Mouse (Mus musculus) lung, embryonic 16.5 days (tissue): ENCODE results near the gene Fuca1. TPM values are rescaled to one million over a fixed set of nuclear protein-coding genes. Genes with fewer than 3 reads are reported as not detected.

Experiments used
- ATAC-seq: fragments of 200-750 bp; cut with Nextera tagmentation; 2 replicates; pipeline ENCODE4 v1.8.0; 2017; ENCODE audit warnings: low read depth, mild to moderate bottlenecking, moderate library complexity
- H3K27ac ChIP-seq: fragments of 300-500 bp; sonication (generic); 2 replicates; pipeline ENCODE4 v1.5.1; 2014; ENCODE audit warnings: mild to moderate bottlenecking, control low read depth, low read length
- H3K27me3 ChIP-seq: fragments of 300-500 bp; sonication (generic); 2 replicates; pipeline ENCODE4 v1.6.1; 2014; ENCODE audit warnings: low read depth, low read length, mixed read lengths; ENCODE audit not compliant: control insufficient read depth, insufficient read depth
- H3K36me3 ChIP-seq: fragments of 300-500 bp; sonication (generic); 2 replicates; pipeline ENCODE4 v1.6.1; 2014; ENCODE audit warnings: low read length; ENCODE audit not compliant: control insufficient read depth, insufficient read depth
- H3K4me1 ChIP-seq: fragments of 300-500 bp; sonication (generic); replicated peaks from 2 replicates; pipeline ENCODE4 v1.6.1; 2014; ENCODE audit warnings: low read length, mixed read lengths; ENCODE audit not compliant: control insufficient read depth, insufficient read depth
- H3K4me2 ChIP-seq: fragments of 300-500 bp; sonication (generic); 2 replicates; pipeline ENCODE4 v1.6.1; 2014; ENCODE audit warnings: low read depth, low read length, control low read depth
- H3K4me3 ChIP-seq: fragments of 300-500 bp; sonication (generic); 2 replicates; pipeline ENCODE4 v1.5.1; 2014; ENCODE audit warnings: mild to moderate bottlenecking, low read length, control low read depth
- H3K9ac ChIP-seq: fragments of 300-500 bp; sonication (generic); 2 replicates; pipeline ENCODE4 v1.6.1; 2014; ENCODE audit warnings: low read length, control low read depth
- H3K9me3 ChIP-seq: fragments of 300-500 bp; sonication (generic); 2 replicates; pipeline ENCODE4 v1.6.1; 2016; ENCODE audit warnings: low read length; ENCODE audit not compliant: control insufficient read depth
- whole genome bisulfite sequencing: fragments of 180-500 bp; shearing (Covaris S2); extraction: QIAGEN DNeasy Blood & Tissue Kit; methylation state at CpG from one replicate; pipeline ENCODE4 v1.1.7; 2014; 5-methylcytosine and 5-hydroxymethylcytosine counted together
- polyA plus RNA-seq: library from polyadenylated mRNA; unstranded; fragments of >200 nt; fragmentation: Nextera tagmentation; extraction: Ambion mirVana; gene quantifications from 2 replicates; pipeline ENCODE4 v1.2.1, GENCODE M21; 2015

The Fuca1 gene
- polyA plus RNA-seq, 1 experiment from 2014 or later, result 76.4 TPM

DNA sequence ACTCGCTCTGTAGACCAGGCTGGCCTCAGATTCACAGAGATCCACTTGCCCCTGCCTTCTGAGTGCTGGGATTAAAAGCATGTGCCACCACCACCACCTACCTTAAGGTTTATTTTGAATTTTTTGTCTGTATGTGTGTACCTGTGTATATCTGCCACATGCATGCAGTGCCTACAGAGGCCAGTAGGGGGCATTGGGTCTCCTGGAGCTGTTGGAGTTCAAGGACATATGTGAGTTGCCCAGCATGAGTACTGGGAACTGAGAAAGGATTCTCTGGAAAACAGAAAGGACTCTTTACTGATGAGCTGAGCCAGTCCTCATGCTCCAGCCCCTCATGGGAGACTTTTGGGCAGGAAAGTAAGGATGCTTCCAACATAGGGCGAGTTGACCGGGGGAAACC is 31.0 kb downstream of the Fuca1 start:
- Histone ChIP-seq H3K27me3 (no peaks in the 10 kb centered on the region), H3K4me1 (0 out of 2 replicates have a peak, but pooled peaks cover 7% of the 10 kb centered on the region), H3K27ac (no peak overlapping the region), H3K4me3 (no peak overlapping the region), H3K9ac (no peak overlapping the region), H3K4me2 (no peak overlapping the region), H3K9me3 (peaks cover 5% of the 10 kb centered on the region), H3K36me3 (peaks cover 13% of the 10 kb centered on the region)
- no peak for ATAC-seq
- 90% methylated on average over 3 of the region's 3 CpGs for whole genome bisulfite sequencing

DNA sequence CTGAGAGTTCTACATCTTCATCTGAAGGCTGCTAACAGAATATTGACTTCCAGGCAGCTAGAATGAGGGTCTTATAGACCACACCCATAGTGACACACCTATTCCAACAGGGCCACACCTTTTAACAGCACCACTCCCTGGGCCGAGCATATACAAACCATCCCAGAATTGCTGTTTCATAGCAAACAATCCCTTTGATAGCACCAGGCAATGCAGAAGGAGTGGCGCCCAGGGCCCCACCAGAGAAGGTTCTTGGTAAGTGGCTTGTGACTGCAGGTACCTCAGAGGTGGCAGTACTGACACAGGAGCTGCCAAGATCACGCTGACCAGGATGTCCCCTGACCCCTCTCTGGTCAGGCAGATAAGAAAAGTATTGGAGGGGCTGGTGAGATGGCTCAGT is 32.6 kb downstream of the Fuca1 start:
- Histone ChIP-seq H3K36me3 (peaks cover 13% of the 10 kb centered on the region), H3K4me1 (0 out of 2 replicates have a peak, but pooled peaks cover 3% of the 10 kb centered on the region), H3K4me2 (no peak overlapping the region), H3K9ac (no peak overlapping the region), H3K4me3 (no peak overlapping the region), H3K27me3 (no peaks in the 10 kb centered on the region), H3K9me3 (peaks cover 5% of the 10 kb centered on the region), H3K27ac (no peak overlapping the region)
- no peak for ATAC-seq
- 78% methylated on average over 3 of the region's 3 CpGs for whole genome bisulfite sequencing

DNA sequence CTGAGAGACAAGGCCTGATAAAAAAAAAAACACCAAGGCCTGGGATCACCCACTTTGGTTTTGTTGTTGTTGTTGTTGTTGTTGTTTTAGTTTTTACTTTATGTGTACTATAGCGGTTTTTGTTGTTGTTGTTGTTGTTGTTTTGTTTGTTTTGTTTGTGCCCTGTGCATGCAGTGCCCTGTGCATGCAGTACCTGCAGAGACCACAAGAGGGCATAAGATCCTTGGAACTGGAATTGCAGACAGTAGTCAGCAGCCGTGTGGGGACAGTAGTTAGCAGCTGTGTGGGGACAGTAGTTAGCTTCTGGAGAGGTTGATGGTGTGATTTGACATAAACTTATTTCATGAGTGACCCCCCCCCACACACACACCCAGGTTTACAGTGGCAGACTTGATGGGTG is 33.7 kb downstream of the Fuca1 start:
- WGBS, result 11% methylated on average over 2 of the region's 2 CpGs
- no peak overlapping the region for H3K4me2 ChIP-seq
- H3K27me3 ChIP-seq, result no peaks in the 10 kb centered on the region
- peak; percentile 48; the same call in 1 of the 2 replicates for ATAC-seq
- H3K4me3 ChIP-seq, result no peak overlapping the region
- no peak overlapping the region for H3K27ac ChIP-seq
- H3K4me1 ChIP-seq, result 0 out of 2 replicates have a peak, but pooled peaks cover 3% of the 10 kb centered on the region
- no peak overlapping the region for H3K9ac ChIP-seq
- peaks cover 5% of the 10 kb centered on the region for H3K9me3 ChIP-seq
- peaks cover 17% of the 10 kb centered on the region for H3K36me3 ChIP-seq

- 81% methylated on average over 9 of the region's 9 CpGs for WGBS
- no peaks in the 10 kb centered on the region for H3K4me1 ChIP-seq
- H3K36me3 ChIP-seq, result peaks cover 20% of the 10 kb centered on the region
- no peak overlapping the region for H3K9ac ChIP-seq
- H3K27ac ChIP-seq, result no peak overlapping the region
- H3K4me3 ChIP-seq, result no peak overlapping the region
- no peaks in the 10 kb centered on the region for H3K27me3 ChIP-seq
- peaks cover 5% of the 10 kb centered on the region for H3K9me3 ChIP-seq
- H3K4me2 ChIP-seq, result no peak overlapping the region
- ATAC-seq, result no peak
Observed at GRCm38 (mm10) chr4:135955886-135956285, 35.4 kb downstream of the Fuca1 start.

DNA sequence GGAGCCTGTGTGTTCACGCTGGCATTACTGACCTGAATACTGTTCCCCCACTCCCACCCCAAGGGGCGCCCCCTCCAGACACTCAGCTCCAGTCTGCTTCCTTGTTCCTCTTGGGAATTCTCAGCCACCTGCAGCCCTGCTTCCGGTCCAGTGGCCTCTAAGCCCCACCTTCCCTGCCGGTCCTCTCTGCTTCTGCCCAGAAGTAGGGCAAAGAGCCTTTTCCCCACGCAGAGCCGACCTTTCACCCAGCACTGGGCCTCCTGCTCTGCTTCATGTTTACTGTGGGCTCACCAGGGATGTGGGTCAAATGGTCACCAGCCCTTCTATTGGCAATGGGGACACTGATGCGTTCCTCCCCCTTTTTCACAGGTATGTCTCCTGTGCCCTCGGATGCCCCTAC is 37.8 kb downstream of the Fuca1 start:
- no peak overlapping the region for H3K27ac ChIP-seq
- no peaks in the 10 kb centered on the region for H3K27me3 ChIP-seq
- H3K4me2 ChIP-seq, result no peak overlapping the region
- no peak overlapping the region for H3K4me3 ChIP-seq
- ATAC-seq, result no peak
- H3K9me3 ChIP-seq, result no peaks in the 10 kb centered on the region
- peaks cover 4% of the 10 kb centered on the region; the same call in 1 of the 2 replicates for H3K4me1 ChIP-seq
- H3K36me3 ChIP-seq, result peaks cover 13% of the 10 kb centered on the region; the same call in 1 of the 2 replicates
- no peak overlapping the region for H3K9ac ChIP-seq
- WGBS, result 55% methylated on average over 8 of the region's 8 CpGs

GRCm38 (mm10) chr4:135960717-135961116 is 40.2 kb downstream of the Fuca1 start:
- Histone ChIP-seq H3K4me1 (peaks cover 11% of the 10 kb centered on the region), H3K4me2 (no peak overlapping the region), H3K4me3 (no peak overlapping the region), H3K27me3 (no peaks in the 10 kb centered on the region), H3K9me3 (no peaks in the 10 kb centered on the region), H3K9ac (no peak overlapping the region), H3K27ac (no peak overlapping the region), H3K36me3 (peaks cover 12% of the 10 kb centered on the region; the same call in 1 of the 2 replicates)
- ATAC-seq, result no peak
- WGBS, result 25% methylated on average over 5 of the region's 5 CpGs

- WGBS, result 87% methylated on average over 5 of the region's 5 CpGs
- no peak overlapping the region for H3K4me3 ChIP-seq
- no peak for ATAC-seq
- no peaks in the 10 kb centered on the region for H3K27me3 ChIP-seq
- peaks cover 11% of the 10 kb centered on the region; the same call in 1 of the 2 replicates for H3K36me3 ChIP-seq
- no peak overlapping the region for H3K9ac ChIP-seq
- H3K9me3 ChIP-seq, result no peaks in the 10 kb centered on the region
- no peak overlapping the region for H3K27ac ChIP-seq
- H3K4me1 ChIP-seq, result peaks cover 11% of the 10 kb centered on the region
- H3K4me2 ChIP-seq, result no peak overlapping the region
Observed at GRCm38 (mm10) chr4:135961709-135962108, 41.2 kb downstream of the Fuca1 start.

- H3K4me2 ChIP-seq, result no peak overlapping the region
- no peak overlapping the region for H3K9ac ChIP-seq
- no peak for ATAC-seq
- H3K27ac ChIP-seq, result no peak overlapping the region
- 80% methylated on average over 7 of the region's 7 CpGs for WGBS
- no peaks in the 10 kb centered on the region for H3K27me3 ChIP-seq
- no peaks in the 10 kb centered on the region for H3K9me3 ChIP-seq
- peaks cover 11% of the 10 kb centered on the region for H3K4me1 ChIP-seq
- H3K4me3 ChIP-seq, result no peak overlapping the region
- peaks cover 13% of the 10 kb centered on the region for H3K36me3 ChIP-seq
Observed at GRCm38 (mm10) chr4:135962198-135962597, 41.7 kb downstream of the Fuca1 start.

DNA sequence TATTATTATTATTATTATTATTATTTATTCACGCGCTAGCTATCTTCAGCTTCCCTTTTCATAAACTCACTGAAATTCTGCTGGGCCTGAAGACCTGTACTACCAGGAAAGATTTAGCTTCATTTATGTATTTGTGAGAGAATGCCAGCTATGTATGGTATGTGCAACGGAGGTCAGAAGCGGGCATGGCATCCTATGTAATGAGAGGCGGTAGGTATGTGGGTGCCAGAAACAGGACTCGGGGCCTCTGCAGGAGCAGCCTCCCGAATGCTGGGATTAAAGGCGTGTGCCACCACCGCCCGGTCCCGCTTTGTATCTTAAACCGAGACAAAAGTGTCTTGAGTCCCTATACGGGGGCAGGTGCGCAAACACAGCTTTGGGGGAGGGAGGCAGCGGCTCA is 42.4 kb downstream of the Fuca1 start:
- H3K9me3 ChIP-seq, result no peaks in the 10 kb centered on the region
- H3K36me3 ChIP-seq, result peaks cover 15% of the 10 kb centered on the region
- ATAC-seq, result peak; percentile 8; the same call in 1 of the 2 replicates
- H3K4me3 ChIP-seq, result peak overlapping the region; percentile 82
- H3K27me3 ChIP-seq, result no peaks in the 10 kb centered on the region
- H3K27ac ChIP-seq, result peak overlapping the region; percentile 90
- peaks cover 11% of the 10 kb centered on the region for H3K4me1 ChIP-seq
- H3K9ac ChIP-seq, result peak overlapping the region; percentile 89
- H3K4me2 ChIP-seq, result peak overlapping the region; percentile 95
- 4% methylated on average over 15 of the region's 15 CpGs for WGBS
